Mouse (Mus musculus) layer of hippocampus, postnatal 25 days (tissue): Measurements from ENCODE around the gene Mreg. TPM values are rescaled to one million over a fixed set of nuclear protein-coding genes. Genes with fewer than 3 reads are reported as not detected.
A peak's percentile ranks its signal among the peaks of the same experiment; 100 is the strongest.

Experiments
- DNase-seq, 2 experiments: peaks; one replicate each; pipeline ENCODE4 v3.0.0; 2022; ENCODE audit warnings: mixed read lengths in 2 of 2, low spot score in 1 of 2; ENCODE audit errors: extremely low spot score in 1 of 2
- total RNA-seq, 2 experiments: library from RNA; stranded (reverse); gene quantifications; 2 replicates each; pipeline ENCODE4 v1.2.3; 2021

Mreg gene
- total RNA-seq, 2 experiments from 2014 or later = 3.5 to 4.0 TPM

DNA sequence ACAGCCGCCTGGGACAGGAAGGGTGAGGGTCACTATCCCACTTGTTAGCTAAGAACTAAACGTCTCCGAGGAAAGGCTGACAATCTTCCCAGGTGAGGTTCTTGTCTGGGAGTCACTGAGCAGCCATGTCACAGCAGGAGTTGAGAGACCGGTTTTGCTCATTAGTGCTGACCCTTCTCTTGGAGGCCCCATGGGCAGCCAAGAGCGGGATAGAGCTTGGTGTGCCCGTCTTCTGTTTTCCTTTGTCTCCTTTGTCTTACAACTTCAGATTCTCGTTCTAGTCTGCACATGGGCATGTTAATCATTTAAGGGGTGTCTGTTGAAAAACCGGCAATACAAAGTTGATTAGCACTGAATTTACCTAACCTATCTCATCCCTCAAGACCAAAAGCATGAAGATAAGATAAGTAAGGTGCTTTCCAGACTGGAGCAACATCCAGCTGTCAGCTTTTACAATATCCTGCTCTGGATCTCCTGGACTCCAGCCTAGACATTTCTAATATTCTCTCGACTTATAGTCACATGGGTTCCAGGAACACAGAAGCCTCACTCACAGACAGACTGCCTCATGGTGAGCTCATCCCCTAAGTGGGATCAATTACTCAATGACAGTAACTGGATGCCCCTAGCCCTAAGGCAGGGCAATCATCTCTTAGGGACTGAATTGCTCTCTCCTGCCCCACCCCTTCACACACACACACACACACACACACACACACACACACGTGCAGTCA is 15.3 kb downstream of the Mreg start:
- DNase-seq = no peak

DNA sequence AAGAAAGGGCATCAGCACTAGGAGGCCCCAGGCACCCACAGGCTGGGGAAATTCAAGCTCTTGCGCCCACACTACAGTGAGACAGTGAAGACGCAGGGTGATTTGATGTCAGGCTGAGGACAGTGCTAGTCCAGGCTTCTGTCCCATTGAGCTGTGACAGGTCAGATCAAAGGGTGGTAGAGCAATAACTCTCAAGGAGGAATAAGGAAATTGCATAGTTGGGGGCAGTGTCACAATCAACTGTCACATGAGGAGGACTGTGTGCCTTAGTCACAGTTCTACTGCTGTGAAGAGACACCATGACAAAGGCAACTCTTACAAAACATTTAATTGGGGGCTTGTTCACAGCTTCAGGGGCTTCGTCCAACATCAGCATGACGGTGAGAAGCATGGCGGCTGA is 16.0 kb downstream of the Mreg start:
- DNase-seq = no peak

DNA sequence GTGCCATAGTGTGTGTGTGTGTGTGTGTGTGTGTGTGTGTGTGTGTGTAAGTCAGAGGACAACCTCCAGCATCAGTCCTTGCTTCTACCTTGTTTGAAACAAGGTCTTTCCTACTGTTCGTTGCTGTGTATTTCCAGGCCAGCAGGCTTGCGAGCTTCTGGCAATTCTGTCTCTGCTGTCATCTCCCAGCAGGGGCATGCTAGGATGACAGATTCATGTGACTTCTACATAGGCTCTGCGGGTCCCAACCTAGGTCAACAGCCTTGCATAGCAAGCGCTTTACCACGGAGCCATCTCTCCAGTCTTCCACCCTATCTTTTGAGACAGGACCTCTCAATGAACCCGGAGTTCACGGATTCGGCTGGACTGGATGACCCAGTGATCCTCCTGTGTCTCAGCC is 20.7 kb downstream of the Mreg start:
- DNase-seq = no peak

DNA sequence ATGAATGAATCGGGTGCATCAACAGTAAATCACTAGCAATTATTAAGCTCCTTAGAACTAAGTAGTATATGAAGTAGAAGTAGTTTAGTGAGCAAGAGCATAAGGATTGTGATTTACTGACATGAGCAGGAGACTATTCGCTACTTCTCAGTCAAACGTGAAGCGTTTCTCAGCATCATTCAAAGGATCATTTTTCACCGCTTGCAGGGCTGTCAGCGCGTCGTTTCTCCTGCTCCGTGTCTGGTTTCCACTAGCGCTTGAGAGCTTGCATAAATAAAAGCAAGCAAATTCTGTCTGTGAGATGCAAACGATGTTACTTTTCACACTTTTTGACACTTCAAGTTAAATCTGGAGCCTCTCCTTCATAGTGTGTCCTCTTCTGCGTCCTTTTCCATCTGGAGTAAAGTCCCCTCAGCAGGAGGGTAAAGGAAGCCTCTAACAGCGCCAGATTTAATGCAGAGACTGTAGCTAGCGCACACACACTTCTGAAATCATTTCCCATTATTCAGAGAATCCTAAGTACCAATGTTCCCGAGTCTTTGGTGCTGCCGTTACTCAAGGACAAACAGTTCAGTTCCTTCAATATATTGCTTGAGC is 23.9 kb downstream of the Mreg start:
- no peak for DNase-seq

DNA sequence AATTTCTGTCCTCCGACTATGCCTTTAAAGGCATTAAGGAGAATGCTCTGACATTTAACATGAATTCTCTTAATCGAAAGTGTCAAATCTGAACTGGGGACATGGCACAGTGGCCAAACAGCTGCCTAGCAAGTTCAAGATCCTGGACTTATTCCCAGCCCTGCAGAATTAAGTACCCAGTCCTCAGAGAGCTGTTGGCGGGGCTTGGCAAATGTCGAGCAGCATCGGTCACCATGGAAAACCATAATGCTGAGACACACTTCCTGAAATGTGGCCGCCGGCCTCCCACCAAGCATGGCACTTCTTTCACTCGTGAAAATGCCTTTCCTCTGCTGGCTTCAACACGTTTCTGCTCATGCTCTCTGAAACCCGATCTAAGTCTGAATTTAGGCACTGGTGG is 24.6 kb downstream of the Mreg start:
- DNase-seq = no peak

DNA sequence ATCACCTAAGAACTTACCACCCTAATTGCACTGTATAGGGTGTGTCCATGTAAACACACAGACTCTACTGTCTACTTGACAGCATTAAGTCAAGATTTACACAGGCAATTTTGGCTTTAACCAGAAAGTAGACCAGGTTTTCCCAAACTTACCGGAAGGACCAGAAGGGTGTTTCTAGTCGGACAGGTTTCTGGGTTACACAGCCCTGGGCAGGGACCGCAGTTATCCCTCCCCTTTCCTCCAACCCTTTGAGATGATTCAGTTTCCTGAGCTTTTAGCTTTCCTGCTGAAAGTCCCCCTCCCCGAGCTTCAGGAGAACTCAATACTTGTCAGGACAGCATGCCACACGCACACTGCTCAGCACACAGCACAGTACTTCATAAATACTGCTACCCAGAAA is 26.0 kb downstream of the Mreg start:
- no peak for DNase-seq

DNA sequence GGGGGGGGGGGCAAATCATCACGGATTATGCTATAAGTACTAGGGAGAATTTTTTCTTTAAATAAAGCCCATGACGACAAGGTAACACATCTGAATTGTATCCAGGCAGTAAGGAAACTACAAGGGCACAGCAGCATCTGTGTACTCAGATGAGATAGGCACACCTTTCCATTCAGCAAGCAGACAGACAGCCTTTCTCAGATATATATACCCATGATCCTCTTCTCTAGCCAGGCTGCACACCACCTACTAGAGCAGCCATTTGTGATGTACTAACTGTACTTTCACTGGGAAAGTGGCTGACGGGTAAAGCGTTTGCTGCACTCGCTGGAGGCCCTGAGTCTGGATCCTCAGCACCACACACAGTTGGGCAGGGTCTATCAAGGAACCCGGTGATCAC is 28.6 kb downstream of the Mreg start:
- DNase-seq = no peak

DNA sequence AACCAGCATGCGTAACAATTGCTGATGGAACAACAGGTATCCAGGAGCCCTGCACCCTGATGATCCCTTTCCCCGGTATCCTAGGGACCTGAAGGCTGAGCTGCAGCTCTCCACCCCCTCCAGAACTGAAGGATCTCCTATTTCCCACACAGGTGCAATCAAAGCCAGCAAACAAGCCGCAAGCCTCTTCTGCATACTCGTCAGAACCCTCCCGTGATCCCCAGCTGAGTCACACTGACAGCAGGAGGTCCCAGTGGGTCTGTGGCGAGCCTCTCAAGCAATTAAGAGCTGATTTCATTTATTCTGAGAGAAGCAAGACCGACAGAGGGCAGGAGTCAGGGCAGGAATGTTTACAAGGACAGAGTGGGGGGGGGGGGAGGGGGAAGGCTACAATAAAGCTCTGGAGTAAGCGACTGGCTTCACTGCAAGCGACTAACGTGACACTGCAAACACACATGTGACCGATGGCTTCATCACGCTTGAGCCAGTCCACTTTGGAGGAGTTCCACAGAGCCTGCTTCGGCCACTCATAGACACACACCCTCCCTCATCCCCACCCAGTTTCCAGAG is 29.1 kb downstream of the Mreg start:
- DNase-seq = no peak

DNA sequence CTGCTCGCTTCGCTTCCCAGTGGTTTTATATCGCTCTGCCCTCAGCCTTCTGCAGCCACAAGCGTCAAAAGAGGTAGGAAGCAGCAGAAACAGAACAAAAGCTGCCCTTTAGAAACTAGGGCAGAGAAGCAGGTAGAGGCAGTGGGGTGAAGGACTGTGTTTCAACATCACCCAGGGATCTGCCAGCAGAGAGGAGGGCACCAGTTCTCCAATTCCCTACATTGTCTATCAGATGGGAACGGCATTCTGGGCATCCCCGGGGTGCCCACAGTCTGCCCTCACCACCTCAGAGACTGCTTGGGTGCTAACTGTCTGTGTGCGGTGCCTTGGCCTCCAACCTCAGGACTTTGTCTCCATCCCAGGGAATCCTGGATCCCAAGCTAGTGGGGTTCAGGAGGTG is 32.2 kb downstream of the Mreg start:
- no peak for DNase-seq

DNA sequence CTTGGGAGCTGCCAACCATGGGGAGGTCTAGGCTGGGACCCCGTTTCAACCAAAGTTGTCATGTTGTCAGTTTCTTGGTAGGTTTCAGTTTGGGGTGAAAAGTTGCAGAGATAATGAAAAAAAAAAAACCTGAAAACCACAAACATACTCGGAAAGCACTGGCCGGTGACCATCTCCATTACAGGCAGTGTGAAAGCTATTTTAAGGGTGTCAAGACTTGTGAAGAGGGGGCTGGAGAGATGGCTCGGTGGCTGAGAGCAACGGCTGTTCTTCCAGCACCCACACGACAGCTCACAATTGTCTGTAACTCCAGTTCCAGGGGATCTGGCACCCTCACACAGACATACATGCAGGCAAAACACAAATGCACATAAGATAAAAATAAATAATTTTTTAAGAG is 35.9 kb downstream of the Mreg start:
- no peak for DNase-seq

DNA sequence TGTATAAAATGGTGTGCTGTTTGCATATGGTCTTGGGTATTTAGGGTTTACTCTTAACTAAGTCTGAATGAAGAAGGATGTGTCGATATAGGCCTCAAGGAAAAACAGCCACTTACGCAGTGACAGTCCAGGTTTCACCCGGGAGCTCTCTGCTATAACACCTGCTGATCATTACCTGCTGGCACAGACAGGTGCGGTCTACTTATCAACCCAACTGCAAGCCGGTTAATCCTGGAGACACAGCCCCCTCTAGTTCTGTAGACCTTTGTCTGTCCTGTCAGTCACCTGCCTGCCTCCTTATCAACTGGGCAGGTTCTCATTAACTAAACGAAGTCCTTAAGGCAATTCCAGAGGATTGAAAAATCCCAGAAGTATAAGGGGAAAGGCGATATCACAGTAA is 37.9 kb downstream of the Mreg start:
- DNase-seq = no peak

DNA sequence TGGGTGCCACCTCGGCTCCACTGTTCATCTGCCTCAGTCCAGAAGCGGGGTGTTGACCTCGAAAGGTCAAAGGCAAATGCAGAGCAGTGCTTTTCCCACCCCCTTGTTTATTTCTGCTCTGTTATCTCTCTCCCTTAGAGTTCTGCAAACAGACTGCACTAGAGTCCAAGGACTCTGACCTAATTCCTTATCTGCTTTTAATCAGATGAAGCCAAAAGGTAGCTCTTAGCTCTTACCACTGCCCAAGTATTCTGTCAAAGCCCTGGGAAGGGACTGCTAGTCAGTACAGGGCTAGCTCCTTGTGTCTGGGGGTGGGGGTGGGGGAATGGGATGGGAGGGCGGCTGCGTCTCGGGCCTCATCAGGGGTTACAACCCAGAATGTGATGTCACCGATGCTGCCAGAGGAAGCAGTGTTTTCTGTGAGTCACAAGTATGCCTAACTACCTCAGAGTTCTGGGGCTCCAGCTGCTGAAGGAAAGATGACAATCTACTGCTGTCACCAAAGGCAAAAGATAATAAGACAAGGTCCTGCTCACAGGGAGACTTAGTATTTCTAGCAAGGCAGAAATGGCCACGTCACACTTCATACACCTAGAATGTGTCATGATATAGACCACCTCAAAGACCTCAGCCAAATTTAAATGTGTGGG is 38.6 kb downstream of the Mreg start:
- DNase-seq = no peak

DNA sequence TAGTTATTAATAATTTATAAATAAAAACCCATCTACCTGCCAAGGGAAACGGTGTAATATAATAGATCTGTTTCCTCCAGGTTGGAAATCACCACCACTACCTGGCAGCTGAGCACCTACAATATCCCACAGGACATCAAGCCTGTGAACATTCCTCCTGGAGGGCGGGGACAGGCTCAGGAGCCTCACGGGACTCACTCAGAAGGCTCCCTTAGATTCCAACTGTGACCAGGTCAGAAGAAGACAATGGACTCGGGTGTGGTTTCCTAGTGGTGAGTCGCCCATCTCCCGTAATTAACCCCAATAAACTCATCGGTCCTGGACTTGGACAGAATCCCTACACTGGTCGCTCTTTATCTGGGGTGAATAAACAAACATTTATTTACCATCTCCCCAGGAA is 39.3 kb downstream of the Mreg start:
- DNase-seq = no peak

DNA sequence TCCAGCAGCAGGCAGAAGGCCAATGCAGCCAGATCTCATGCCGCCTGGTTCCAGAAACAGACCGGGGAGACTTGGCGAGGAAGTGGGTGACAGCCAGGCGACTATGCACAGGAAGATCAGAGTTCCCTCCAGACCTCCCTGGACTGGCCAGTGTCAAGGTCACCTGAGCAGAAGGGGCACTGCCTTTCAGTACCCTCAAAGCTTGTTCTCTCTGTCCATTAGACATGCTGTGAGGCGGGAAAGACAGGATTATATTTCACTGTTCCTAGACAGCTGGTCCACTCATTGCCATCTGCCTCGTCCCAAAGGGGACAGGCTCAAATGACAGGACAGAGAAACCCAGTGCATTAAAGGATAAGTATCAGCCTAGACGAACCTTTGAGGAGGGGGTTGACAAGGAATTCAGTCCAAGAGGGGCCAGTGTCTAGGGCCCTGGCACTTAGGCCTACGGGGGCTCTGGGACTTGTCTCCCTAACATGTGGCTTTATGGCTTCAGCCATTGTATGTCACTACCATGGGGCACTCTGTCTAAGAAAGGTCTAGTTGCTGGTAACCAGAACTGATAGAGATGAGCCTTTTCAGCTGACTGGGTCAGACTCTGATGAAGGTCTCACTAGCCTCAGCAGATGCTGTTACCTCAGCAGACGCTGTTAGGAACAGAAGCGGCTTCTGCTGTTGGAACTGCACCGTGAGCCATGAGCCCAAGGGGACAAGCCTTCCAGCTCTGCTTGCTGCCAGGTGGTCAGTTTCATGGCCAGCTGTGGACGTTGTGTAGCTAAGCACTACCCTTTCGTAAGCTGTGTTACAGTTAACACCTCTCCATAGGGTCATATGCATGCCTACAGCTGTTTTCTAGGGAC is 40.9 kb downstream of the Mreg start:
- no peak for DNase-seq

DNA sequence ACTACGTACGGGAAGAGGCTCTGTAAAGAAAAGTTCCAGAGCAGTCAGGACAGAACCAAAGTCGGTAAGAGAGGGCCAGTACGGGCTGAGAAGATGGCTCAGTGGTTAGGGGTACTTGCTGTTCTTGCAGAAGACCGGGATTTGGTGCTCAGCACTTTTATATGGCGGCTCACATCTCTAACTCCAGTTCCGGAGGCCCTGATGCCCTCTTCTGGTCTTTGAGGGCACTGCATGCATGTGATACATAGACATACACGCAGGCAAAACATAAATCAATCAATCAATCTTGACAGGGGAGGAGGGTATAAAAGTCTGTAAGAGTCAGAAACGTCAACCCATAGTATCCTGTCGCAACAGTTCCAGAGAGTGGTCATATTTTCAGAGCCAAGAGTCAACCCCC is 45.1 kb downstream of the Mreg start:
- no peak for DNase-seq

DNA sequence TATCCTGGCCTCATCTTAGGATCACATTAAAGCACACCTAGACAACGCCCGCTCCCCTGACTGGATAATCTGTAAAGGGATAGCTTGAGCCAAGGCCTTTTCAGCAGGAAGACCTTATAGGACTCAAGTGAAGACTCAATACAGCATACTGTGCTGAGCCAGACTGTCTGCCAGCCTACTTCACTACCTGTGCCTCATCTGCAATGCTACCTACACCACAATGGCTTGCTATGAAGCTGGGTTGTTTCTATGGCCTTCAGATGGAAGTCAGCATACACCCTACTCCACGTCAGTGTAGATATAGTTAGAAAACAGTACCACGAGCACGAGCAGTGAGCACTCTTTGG is 45.7 kb downstream of the Mreg start:
- DNase-seq = no peak

DNA sequence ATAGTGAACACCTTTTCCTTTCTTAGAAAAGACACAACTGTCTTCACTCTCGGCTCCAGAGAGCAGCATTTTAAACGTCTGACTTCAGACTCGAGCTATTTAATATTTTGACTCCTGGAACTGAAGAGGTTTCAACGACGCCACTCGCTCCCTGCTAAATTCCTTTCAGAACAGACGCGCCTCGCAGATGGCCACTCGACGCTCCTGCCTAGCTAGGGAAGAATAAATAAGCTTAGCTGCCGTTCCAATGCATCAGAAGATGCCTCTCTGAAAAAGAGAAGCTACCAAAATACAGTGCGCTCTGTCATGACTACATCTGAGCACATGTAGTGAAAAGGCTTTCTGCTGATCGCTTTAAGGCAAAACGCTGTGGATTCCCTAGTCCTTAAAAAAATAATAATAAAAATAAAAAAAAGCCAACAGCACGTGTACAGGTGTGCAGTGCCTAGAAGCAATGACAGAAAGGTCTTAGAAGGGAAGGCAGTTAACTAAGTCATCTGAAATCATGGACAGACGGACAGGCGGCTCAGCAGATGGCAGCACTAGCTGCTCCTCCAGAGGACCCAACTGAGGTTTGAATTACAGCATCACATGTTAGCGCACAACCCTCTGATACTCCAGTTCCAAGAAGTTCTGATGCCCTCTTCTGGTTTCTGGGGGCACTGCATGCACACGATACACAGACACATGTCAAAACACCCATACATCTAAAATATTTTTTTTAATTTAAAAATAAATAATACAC is 46.2 kb downstream of the Mreg start:
- peak in 1 of 2 experiments; percentile 32 for DNase-seq

DNA sequence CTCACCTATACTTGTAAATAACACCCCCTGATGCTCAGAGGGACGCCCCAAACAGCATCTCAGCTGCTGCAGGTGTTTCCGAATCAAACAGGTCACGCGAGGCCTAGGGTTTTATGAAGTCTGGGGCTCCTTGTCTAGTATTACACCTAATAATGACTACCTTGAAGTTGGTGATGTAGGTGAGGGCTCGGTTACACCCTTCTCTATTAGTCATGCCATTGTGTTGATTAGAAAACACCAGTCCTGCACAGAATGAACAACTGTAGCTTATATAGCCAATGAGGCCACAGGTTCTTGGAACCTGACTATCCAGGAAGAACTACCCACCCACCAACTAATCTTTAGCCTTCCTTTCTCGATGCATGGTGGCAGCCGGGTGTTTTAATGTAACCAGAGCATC is 51.8 kb downstream of the Mreg start:
- DNase-seq = no peak

DNA sequence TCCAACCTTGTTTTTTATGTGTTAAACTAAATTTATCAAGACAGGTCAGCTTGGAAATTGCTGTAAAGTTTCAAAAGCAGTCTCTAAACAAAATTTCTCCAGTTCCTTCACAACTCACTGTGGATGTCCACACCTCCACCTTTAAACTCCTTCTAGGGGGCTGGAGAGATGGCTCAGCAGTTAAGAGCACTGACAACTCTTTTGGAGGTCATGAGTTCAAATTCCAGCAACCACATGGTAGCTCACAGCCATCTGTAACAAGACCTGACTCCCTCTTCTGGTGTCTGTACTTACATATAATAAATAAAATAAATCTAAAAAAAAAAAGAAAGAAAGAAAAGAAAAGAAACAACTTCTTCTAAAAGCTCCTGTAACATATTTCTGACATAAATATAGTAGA is 67.1 kb downstream of the Mreg start:
- DNase-seq = no peak

DNA sequence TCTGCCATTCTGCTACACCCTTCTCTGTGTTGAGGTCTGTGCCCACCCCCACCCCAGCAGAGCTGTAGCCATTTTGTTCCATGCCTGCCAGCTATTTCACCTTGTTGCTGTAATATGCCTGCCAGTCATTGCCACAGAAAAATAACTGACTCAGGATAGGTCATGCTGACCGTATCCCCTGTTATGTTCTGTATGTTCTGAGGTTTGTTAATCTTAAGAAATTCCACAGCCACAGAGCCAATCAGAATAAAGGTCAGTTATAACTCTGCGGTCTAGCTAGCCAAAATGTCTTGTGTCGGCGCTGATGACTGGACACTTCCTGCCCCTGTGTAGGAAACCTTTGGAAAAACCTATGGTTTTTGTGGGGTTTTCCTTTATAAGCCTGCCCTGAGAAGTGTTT is 67.7 kb downstream of the Mreg start:
- DNase-seq = no peak
